Mouse (Mus musculus) adrenal gland, postnatal 36 days (tissue): ENCODE results near the gene Fam83g. TPM values are rescaled to one million over a fixed set of nuclear protein-coding genes. Genes with fewer than 3 reads are reported as not detected.

Source experiments
- DNase-seq, 2 experiments: peaks; one replicate each; pipeline ENCODE4 v3.0.0; 2021; ENCODE audit warnings: mixed read lengths in 1 of 2
- total RNA-seq, 2 experiments: library from RNA; stranded (reverse); gene quantifications; 2 replicates each; pipeline ENCODE4 v1.2.3; 2021

Gene Fam83g
- total RNA-seq, 2 experiments from 2014 or later = 0.93 to 1.7 TPM

DNA sequence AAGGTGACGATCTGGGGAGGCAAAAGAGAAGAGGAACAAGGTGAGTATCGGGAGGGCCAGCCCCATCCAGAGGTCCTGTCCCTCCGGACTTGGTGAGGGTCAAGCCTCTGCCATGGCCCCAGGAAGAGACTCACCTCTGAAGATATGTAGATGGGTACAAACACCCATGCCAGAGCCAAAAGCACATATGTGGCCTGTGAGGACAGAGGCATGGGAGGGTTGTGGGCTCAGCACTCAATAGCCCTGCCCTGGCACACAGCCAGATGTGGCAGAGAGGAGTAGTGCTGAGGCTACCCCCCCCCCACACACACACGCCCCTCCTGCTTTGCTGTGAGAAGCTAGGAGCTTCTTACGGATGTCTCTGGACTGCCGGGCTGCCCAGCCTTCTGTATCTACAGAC is 31.2 kb downstream of the Fam83g start:
- no peak for DNase-seq

DNA sequence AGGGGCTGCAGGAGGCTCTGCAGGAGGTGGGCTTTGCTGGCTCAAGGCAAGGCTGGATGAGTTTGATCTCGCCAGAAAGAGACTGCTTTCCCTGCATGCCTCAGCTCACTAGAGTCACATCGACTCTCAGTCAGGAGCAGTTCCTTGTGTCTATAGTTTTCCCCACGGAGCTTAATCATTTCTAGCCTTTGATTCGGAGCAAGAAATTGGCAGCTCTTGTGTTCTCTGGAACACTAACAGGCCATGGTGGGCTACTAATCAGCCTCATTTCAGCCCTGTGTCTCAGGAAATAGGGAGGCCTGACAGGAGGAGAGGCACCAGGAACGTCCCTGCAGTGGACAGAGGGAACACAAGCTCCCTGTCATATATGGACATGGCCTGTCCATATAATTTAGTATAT is 34.1 kb downstream of the Fam83g start:
- DNase-seq = no peak

DNA sequence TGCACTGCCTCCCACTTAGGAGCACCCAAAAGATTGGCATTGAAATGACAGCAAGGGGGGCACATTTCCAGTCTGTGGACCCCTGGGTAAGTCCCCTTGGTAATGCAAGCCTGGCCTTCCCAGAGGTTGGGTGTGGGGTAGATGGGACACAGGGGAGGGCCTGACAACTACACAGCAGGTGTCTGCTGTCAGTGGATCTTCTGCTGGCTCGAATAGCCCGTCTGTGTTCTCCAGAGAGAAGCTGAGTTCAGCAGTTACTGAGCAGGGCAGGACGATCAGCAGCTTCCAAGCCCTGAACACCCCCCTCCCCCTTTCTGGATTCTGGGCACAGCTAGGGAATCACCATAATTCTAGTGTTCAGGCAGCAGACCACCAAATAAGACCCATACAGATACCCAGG is 35.5 kb downstream of the Fam83g start:
- DNase-seq = no peak

DNA sequence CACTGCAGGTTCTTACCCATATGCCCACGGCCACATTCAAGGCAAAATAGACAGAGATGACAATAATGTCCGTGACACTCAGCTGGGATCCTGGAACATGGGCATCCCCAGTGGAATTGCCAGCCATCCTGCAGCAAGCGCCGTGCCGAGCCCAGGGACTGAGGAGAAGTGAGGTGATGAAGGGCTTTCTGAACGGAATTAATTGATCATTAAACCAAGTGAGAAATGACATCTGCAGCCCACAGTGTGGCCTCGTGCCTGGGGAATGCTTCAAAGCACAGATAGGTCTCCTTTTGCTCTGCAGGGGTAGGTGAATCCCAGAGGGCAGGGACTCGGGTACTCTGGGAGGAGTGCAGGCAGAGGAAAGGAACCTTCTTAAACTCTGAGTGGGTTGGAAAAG is 35.9 kb downstream of the Fam83g start:
- DNase-seq = no peak

DNA sequence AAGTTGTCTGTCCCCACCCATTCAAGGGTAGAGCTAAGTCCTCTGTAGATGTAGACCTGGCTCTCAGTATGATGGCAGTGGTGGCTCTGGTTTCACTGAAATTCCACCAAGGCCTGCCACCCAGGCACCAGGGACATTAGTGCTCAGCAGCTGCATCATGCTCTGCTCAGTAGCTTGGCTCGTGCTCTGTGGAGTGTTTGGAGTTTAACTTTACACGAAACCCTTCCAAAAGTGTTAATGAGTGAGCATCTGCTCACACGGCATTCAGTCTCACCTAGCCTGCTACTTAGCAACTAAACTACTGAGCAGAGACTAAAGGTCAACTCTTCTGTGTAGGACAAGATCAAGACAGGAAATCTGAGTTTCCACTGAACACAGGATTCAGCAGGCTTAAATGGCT is 36.7 kb downstream of the Fam83g start, which contains the start of gene Slc5a10:
Slc5a10 (minus strand) TSS at position 191 of the 400 bp plus-strand sequence.
- no peak for DNase-seq

DNA sequence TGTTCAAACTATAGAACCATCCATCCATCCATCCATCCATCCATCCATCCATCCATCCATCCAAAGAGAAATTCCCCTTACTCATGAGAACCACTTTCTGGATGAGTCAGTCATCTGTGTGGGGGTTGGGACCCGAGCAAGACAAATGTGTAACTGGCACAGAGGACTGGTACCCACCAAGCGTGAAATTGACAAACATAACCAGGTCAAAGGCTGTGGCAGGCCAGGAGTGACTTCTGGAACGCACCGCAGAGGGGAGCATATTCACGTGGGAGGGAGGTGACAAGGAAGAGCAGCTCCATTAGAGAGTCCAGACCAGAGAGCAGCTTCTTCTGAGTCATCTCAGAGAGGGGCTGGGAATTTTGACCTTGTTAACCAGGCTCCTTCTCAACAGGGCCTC is 38.2 kb downstream of the Fam83g start:
- no peak for DNase-seq

DNA sequence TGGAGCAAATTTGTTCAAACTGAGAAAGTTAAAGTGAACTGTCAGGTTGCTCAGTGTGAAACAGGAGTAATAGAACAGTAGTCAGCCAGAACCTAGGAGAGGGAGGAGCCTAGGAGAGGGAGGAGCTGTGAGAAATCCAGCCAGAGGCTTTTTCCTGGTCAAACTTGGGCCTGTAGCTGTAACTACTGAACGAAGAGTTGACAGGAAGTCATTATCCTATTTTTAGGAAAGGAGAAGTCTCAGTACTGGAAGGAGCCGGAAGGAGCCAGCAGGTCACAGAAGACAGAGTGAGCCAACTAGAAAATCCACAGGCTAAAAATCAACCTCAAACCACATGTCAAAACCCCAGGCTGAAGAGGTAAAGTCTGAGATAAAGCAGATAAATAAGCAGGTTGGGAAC is 44.1 kb downstream of the Fam83g start:
- DNase-seq = peak in 1 of 2 experiments; percentile 28

DNA sequence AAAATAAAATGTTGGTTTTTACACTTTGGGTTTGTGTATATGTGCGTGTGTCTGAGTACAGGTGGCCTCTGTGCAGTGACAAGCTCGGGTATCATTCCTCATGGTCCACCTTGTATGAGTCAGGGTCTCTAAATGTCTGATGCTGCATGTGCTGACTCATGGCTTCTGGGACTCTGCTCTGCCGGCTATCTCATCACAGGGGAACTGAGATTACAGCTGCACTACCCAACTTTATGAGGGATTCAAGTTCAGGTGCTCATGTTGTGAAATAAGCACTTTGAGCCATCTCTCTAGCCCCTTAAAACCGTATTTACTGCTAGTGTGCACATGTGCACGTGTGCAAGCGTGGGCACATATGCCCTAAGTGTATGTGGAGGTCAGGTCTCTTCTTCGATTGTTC is 48.8 kb downstream of the Fam83g start:
- DNase-seq = no peak

DNA sequence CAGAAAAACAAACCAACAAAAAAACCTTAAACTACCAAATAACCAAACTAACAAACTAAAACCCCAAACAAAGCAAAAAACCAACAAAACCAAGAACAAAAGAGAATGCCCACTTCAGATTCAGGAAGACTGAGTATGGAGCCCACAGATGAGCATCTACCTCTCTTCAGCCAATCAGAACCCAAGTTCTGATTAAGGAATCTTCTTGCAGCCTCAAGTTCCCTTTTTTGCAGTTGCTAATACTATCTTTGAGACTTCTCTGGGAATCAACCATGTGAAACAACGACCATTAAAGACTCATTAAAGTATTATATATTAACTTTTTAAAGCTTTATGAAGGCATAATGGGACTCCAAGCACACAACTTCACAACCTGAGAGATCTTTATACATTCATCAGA is 53.4 kb downstream of the Fam83g start:
- DNase-seq = no peak

DNA sequence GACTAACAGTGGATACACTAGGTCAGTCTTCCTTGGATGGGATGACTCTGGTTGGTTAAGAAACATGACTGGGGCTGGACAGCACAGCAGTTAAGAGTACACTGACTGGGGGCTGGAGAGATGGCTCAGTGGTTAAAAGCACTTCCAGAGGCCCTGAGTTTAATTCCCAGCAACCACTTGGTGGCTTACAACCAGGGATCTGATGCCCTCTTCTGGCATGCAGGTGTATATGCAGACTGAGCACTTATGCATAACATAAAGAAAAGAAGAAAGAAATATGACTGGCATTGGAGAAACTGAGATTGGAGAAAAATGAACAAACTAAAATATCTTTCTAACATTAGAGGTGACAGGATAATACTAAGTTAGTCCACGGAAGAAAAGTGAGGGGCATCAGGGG is 56.6 kb downstream of the Fam83g start:
- DNase-seq = no peak

DNA sequence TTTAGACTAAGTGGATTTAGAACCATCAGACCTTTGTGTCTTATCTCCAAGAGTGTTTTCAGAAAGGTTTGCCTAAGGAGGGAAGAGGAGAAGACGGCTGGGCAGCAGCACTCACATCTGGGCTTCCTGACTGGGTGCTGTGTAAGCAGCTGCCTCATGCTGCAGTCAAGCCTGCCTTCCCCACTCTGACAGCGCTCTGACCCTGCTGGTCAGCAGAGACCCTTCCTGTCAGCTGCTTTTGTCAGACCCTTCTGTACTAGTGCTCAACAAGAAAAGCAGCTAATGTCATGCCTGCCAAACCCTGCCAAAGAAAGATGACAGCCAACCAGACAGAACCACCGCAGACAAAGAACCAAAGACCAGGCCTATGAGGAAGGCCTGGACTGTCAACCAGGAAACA is 59.9 kb downstream of the Fam83g start:
- DNase-seq = no peak

DNA sequence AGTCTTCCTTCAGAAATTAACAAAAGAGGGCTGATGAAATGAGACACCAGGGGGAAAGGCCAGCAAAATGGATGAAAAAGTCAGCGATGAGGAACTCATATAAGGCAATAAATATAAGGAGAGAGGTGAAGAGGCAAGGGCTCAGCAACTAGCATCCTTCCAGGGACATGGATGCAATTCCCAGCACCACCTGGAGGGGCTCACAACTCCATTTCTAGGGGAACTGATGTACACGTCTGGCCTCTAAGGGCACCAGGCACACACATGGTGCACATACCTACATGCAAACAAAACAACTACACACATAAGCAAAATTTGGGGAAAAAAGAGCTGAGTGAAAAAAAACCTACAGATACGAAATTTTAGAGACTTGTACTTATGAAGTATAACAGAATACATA is 60.6 kb downstream of the Fam83g start:
- no peak for DNase-seq

DNA sequence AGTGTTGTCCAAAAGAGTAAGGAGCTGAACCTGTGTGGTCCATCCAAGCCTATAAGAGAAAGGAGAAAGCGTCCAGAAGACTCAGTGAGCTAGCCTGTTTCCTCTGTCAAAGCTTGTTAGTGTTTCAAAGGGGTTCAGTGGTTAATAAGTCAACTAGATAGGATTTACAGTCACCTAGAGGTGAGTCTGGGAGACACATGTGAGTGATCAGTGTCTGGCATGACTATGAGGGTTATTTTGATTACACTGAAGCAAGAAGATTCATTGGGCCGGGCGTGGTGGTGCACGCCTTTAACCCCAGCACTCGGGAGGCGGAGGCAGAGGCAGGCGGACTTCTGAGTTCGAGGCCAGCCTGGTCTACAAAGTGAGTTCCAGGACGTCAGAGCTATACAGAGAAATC is 61.9 kb downstream of the Fam83g start:
- DNase-seq = no peak

DNA sequence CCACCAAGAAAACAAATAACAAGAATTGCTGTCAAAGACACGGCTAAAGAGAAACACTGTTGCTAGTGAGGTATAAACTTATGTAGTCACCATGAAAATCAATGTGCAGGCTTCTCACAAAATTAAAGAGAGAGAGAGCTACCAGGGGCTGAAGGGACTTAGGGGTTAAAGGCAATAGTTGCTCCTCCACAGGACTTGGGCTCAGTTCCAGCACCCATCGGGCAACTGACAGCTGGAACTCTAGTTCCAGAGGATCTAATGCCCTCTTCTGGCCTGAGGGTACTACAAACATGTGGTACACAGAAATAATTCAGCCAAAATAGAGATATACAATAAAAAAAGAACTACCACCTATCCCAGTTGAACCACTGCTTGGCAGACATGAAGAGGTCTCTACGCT is 63.3 kb downstream of the Fam83g start:
- DNase-seq = no peak

DNA sequence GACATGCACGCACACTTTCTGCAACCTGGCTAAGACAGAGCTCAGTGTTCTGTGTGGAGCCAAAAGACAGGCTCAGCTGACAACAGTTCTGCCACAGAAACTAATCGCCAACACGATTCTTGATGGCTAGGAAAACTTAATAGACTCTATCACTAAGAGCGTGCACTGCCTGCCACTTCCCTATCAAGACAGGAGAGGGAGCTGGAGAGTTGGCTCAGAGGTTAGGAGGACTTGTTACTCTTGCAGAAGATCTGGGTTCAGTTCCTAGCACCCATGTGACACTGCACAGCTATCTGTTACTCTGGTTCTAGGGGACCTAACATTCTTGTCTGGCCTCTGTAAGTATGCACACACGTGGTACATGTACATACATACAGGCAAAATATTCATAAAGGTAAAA is 67.7 kb downstream of the Fam83g start:
- DNase-seq = peak; percentile 20 to 27

DNA sequence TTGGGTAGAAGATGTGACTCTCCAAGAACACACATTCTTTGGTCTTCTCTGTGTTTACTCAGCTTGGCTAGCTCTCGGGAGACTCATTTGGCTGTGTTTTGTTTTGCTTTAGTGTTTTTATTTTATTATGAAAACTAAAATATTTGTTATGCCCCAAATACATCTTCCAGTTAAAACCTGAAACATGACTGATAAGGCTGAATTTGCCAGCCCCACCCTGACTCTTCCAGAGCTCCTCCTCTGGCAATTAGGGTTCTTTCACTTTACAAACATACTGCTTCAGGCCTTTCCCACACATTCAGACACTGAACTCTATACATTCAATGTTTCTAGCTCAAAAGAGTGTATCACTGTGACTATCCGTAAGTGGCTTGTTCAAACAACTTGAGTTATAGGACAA is 73.3 kb downstream of the Fam83g start:
- no peak for DNase-seq

Other genes starting within 250 kb of the Fam83g start
- gene Rnf112, start 230.0 kb upstream of the Fam83g start, total RNA-seq = 1 to 10 TPM; 1.1 to 1.3 TPM
- 10 to 100 TPM in 1 of 2 experiments, 1 to 10 TPM in 1; 7.8 to 10.9 TPM for gene Mfap4, start 198.7 kb upstream of the Fam83g start, total RNA-seq
- gene Mapk7, start 189.7 kb upstream of the Fam83g start, total RNA-seq = 10 to 100 TPM; 14.0 to 19.4 TPM
- gene B9d1, start 178.9 kb upstream of the Fam83g start, total RNA-seq = 10 to 100 TPM; 20.8 to 23.8 TPM
- 10 to 100 TPM; 23.0 to 25.7 TPM for gene Epn2, start 104.4 kb upstream of the Fam83g start, total RNA-seq
- gene Grap, start 30.8 kb upstream of the Fam83g start, total RNA-seq = 1 to 10 TPM; 7.9 to 8.9 TPM
- under 1 TPM in 1 of 2 experiments, not detected in 1; 0.13 TPM for gene Slc5a10, start 36.7 kb downstream of the Fam83g start, total RNA-seq
- 10 to 100 TPM; 24.8 to 36.4 TPM for gene Prpsap2, start 78.0 kb downstream of the Fam83g start, total RNA-seq
- gene Ulk2, start 171.0 kb downstream of the Fam83g start, total RNA-seq = 10 to 100 TPM; 31.3 to 38.2 TPM
- gene Akap10, start 246.2 kb downstream of the Fam83g start, total RNA-seq = 10 to 100 TPM; 23.1 to 33.7 TPM